Comparison of ENCODE assay signal across 22 mouse cellular contexts in genomic region chr2:137091766-137092522, GRCm38 (mm10). TPM values are rescaled to one million over a fixed set of nuclear protein-coding genes. Genes with fewer than 3 reads are reported as not detected.
DNase-seq lines count a peak whose midpoint lies in the region; ATAC-seq and TF ChIP-seq lines count a peak whose summit lies in the region.
"Had no signal": no experiment of that assay in that cellular context is flagged by ENCODE, and none has a peak within 500 bp of the region (broad histone marks: within the 10 kb centered on the region; RNA-seq: fewer than 3 reads in every experiment).

No protein-coding gene starts in this region.

- no peaks in the 10 kb centered on the region for H3K9me3 ChIP-seq in neural tube, embryonic 13.5 days
- H3K9me3 ChIP-seq: heart, embryonic 10.5 days; liver, embryonic 13.5 days had no signal

- H3K27me3 ChIP-seq in heart, adult 2 months (ENCODE audit: control insufficient read depth, insufficient read depth, low read length): no peaks in the 10 kb centered on the region
- no peaks in the 10 kb centered on the region for H3K27me3 ChIP-seq in neural tube, embryonic 13.5 days
- H3K27me3 ChIP-seq: liver, embryonic 13.5 days had no signal

- no peak overlapping the region for H3K4me3 ChIP-seq in heart, adult 2 months
- H3K4me3 ChIP-seq in layer of hippocampus, adult 2 months: no peak overlapping the region
- no peak overlapping the region for H3K4me3 ChIP-seq in neural tube, embryonic 13.5 days
- H3K4me3 ChIP-seq: heart, embryonic 10.5 days; left cerebral cortex, adult 2 months; liver, embryonic 13.5 days; megakaryocyte, embryonic 14.5 days had no signal

- no peaks in the 10 kb centered on the region for H3K79me2 ChIP-seq in heart, adult 2 months (replicated peaks; ENCODE audit: control insufficient read depth, insufficient read depth, low read length)

- TF ChIP-seq EP300 in heart, adult 2 months (IDR thresholded peaks at IDR 0.05; ENCODE audit: insufficient read depth, low read depth, low read length): peak; percentile 68; the same call in 1 of the 2 replicates

- intact Hi-C loops in heart, adult 2 months (cut with DNase I): no loop called here

- H3K4me2 ChIP-seq in neural tube, embryonic 13.5 days: no peak overlapping the region
- H3K4me2 ChIP-seq: liver, embryonic 13.5 days had no signal

- no peak for DNase-seq in heart, adult 2 months
- no peak for DNase-seq in heart, postnatal 4 days
- no peak for DNase-seq in layer of hippocampus, adult 2 months (ENCODE audit: low spot score in 2 of 2)
- no peak for DNase-seq in layer of hippocampus, adult 11-12 months (ENCODE audit: low spot score)
- no peak for DNase-seq in neural tube, embryonic 10.5 days (ENCODE audit: extremely low spot score, low spot score)
- DNase-seq in embryo, embryonic 10.5 days (ENCODE audit: low spot score): no peak
- DNase-seq: adrenal gland, adult 8-10 months; cerebellum, adult 11-12 months; cerebellum, postnatal 10 days; gastrocnemius, postnatal 36 days; kidney, adult 11 months; kidney, postnatal 4 days; liver, embryonic 13.5 days; lung, adult 2 months; thymus, adult 2 months; thymus, postnatal 4 days had no signal

- peak overlapping the region; percentile 4; the same call in 1 of the 2 replicates for H3K27ac ChIP-seq in heart, adult 2 months
- H3K27ac ChIP-seq in layer of hippocampus, adult 2 months: no peak overlapping the region
- no peak overlapping the region; the same call in 1 of the 2 replicates for H3K27ac ChIP-seq in neural tube, embryonic 13.5 days (replicated peaks)
- H3K27ac ChIP-seq: heart, embryonic 10.5 days; left cerebral cortex, adult 2 months; liver, embryonic 13.5 days had no signal

- TF ChIP-seq POLR2A in heart, adult 2 months (IDR thresholded peaks at IDR 0.05; ENCODE audit: insufficient read depth, low read depth, low read length): no peak

- TF ChIP-seq CTCF in heart, adult 2 months (IDR thresholded peaks at IDR 0.05): peak; percentile 57
- TF ChIP-seq CTCF in layer of hippocampus, adult 2 months (conservative IDR thresholded peaks at IDR 0.05): 0 out of 2 replicates have a peak, but pooled peaks have one; percentile 10

- 44% methylated on average over 11 of the region's 11 CpGs for WGBS in heart, adult 2 months
- 60% methylated on average over 11 of the region's 11 CpGs for WGBS in neural tube, embryonic 13.5 days

- H3K36me3 ChIP-seq in heart, adult 2 months (ENCODE audit: control insufficient read depth, insufficient read depth, low read length): peaks cover 3% of the 10 kb centered on the region
- peaks cover 63% of the 10 kb centered on the region for H3K36me3 ChIP-seq in neural tube, embryonic 13.5 days

- H3K9ac ChIP-seq in heart, adult 2 months (ENCODE audit: low read depth, low read length): no peak overlapping the region
- no peak overlapping the region for H3K9ac ChIP-seq in neural tube, embryonic 13.5 days
- H3K9ac ChIP-seq: liver, embryonic 13.5 days had no signal

- 0 out of 2 replicates have a peak, but pooled peaks have one; percentile 3 for ATAC-seq in neural tube, embryonic 13.5 days (ENCODE audit: low read depth)
- ATAC-seq: activated CD4-positive, CD25-positive, alpha-beta regulatory T cell, adult 4 months had no signal

- H3K4me1 ChIP-seq in heart, adult 2 months (ENCODE audit: control insufficient read depth, insufficient read depth, low read length): no peaks in the 10 kb centered on the region; the same call in 1 of the 2 replicates
- H3K4me1 ChIP-seq in neural tube, embryonic 13.5 days (replicated peaks): peaks cover 78% of the 10 kb centered on the region
- H3K4me1 ChIP-seq: liver, embryonic 13.5 days; megakaryocyte, embryonic 14.5 days had no signal

RNA-seq across cellular contexts. Expression of gene Jag1, which starts 24.5 kb away (rescaled TPM):
- 10 to 100 TPM in 1 of 2 experiments, 1 to 10 TPM in 1; 8.3 to 10.4 TPM for total RNA-seq in heart, adult 2 months (2021)
- 4.2 and 5.0 TPM in 2 replicates for polyA plus RNA-seq in heart, adult 2 months (2012; rRNA removed)
- total RNA-seq in heart, postnatal 4 days (2021): 10 to 100 TPM; 18.9 to 21.9 TPM
- 10 to 100 TPM; 10.4 to 11.0 TPM for total RNA-seq in layer of hippocampus, adult 2 months (2021)
- polyA plus RNA-seq in neural tube, embryonic 13.5 days (2015; fragmentation: Nextera tagmentation; extraction: Ambion mirVana): 17.8 and 18.8 TPM in 2 replicates
- total RNA-seq: MEL had no signal
